Mouse (Mus musculus) embryonic fibroblast, embryonic 13.5 days (primary cell): ENCODE results near the gene Fam171a1.

Source experiments
- CTCF ChIP-seq: IDR thresholded peaks from 2 replicates; pipeline ENCODE4 v1.5.1; 2011; ENCODE audit warnings: mild to moderate bottlenecking, control low read depth, low read length, moderate library complexity, borderline replicate concordance; ENCODE audit not compliant: insufficient read depth
- POLR2A ChIP-seq: IDR thresholded peaks from 2 replicates; pipeline ENCODE4 v1.6.1; 2011; ENCODE audit warnings: low read depth, mild to moderate bottlenecking, control low read depth, low read length, moderate library complexity

GRCm38 (mm10) chr2:3157030-3157429, 43.0 kb downstream of the Fam171a1 start:
- no peak for TF ChIP-seq CTCF
- no peak for TF ChIP-seq POLR2A
